Mouse (Mus musculus): ENCODE measurements at regions not wholly inside any gene's neighbourhood (a gene's known extent, or its start where the extent isn't known, plus 50 kb on each side); places are given as distances from the start of the nearest gene placed in this dataset.

- no peaks in the 10 kb centered on the region for H3K9me3 ChIP-seq
- H3K4me3 ChIP-seq: no peak overlapping the region
- no peaks in the 10 kb centered on the region for H3K4me1 ChIP-seq
- no peak overlapping the region for H3K4me2 ChIP-seq (replicated peaks)
- H3K36me3 ChIP-seq: no peaks in the 10 kb centered on the region
- 12% methylated on average over 3 of the region's 3 CpGs for WGBS
- ATAC-seq (ENCODE audit: low FRiP score, low read depth): peak; percentile 67
- no peak overlapping the region for H3K9ac ChIP-seq (replicated peaks)
- no peak overlapping the region for H3K27ac ChIP-seq (replicated peaks)
- H3K27me3 ChIP-seq: peaks cover 5% of the 10 kb centered on the region; the same call in 1 of the 2 replicates
These were observed 412.7 kb upstream of the Tbc1d2b start for GRCm38 (mm10) chr9:90683319-90683718.

- no peak for ATAC-seq (ENCODE audit: low FRiP score, low read depth)
- Histone ChIP-seq H3K9me3 (no peaks in the 10 kb centered on the region), H3K9ac (replicated peaks) (no peak overlapping the region), H3K4me1 (peaks cover 19% of the 10 kb centered on the region), H3K4me2 (replicated peaks) (peak overlapping the region; percentile 25; the same call in 1 of the 2 replicates), H3K4me3 (no peak overlapping the region), H3K27me3 (peaks cover 13% of the 10 kb centered on the region; the same call in 1 of the 2 replicates), H3K27ac (replicated peaks) (peak overlapping the region; percentile 58; the same call in 1 of the 2 replicates), H3K36me3 (no peaks in the 10 kb centered on the region)
- 59% methylated on average over 12 of the region's 12 CpGs for WGBS
These were observed 419.5 kb upstream of the Tbc1d2b start for GRCm38 (mm10) chr9:90690066-90690465.

- Histone ChIP-seq H3K36me3 (no peaks in the 10 kb centered on the region), H3K9me3 (no peaks in the 10 kb centered on the region), H3K27me3 (peaks cover 19% of the 10 kb centered on the region), H3K27ac (replicated peaks) (no peak overlapping the region), H3K4me3 (no peak overlapping the region), H3K9ac (replicated peaks) (no peak overlapping the region), H3K4me2 (replicated peaks) (no peak overlapping the region), H3K4me1 (peaks cover 19% of the 10 kb centered on the region)
- ATAC-seq (ENCODE audit: low FRiP score, low read depth): no peak
These were observed 420.5 kb upstream of the Tbc1d2b start for GRCm38 (mm10) chr9:90691137-90691536.

GRCm38 (mm10) chr9:90691676-90692661, 421.4 kb upstream of the Tbc1d2b start:
- Histone ChIP-seq H3K36me3 (no peaks in the 10 kb centered on the region), H3K4me1 (peaks cover 19% of the 10 kb centered on the region), H3K27ac (replicated peaks) (peak overlapping the region; percentile 68), H3K4me3 (no peak overlapping the region), H3K9me3 (no peaks in the 10 kb centered on the region), H3K4me2 (replicated peaks) (peak overlapping the region; percentile 29), H3K9ac (replicated peaks) (no peak overlapping the region), H3K27me3 (peaks cover 16% of the 10 kb centered on the region)
- 17% methylated on average over 12 of the region's 12 CpGs for WGBS
- peak; percentile 50 for ATAC-seq (ENCODE audit: low FRiP score, low read depth)

- H3K36me3 ChIP-seq: no peaks in the 10 kb centered on the region
- H3K4me2 ChIP-seq (replicated peaks): peak overlapping the region; percentile 29
- no peaks in the 10 kb centered on the region for H3K9me3 ChIP-seq
- no peak overlapping the region for H3K9ac ChIP-seq (replicated peaks)
- H3K27ac ChIP-seq (replicated peaks): peak overlapping the region; percentile 68
- H3K4me3 ChIP-seq: no peak overlapping the region
- WGBS: 9% methylated on average over 9 of the region's 9 CpGs
- peaks cover 23% of the 10 kb centered on the region for H3K27me3 ChIP-seq
- peak; percentile 94 for ATAC-seq (ENCODE audit: low FRiP score, low read depth)
- H3K4me1 ChIP-seq: peaks cover 19% of the 10 kb centered on the region
These were observed 422.5 kb upstream of the Tbc1d2b start for GRCm38 (mm10) chr9:90693031-90693671.

- no peaks in the 10 kb centered on the region for H3K36me3 ChIP-seq
- ATAC-seq (ENCODE audit: low FRiP score, low read depth): no peak
- peak overlapping the region; percentile 46 for H3K9ac ChIP-seq (replicated peaks)
- H3K27ac ChIP-seq (replicated peaks): peak overlapping the region; percentile 68
- H3K4me3 ChIP-seq: no peak overlapping the region
- H3K4me1 ChIP-seq: peaks cover 19% of the 10 kb centered on the region
- peaks cover 23% of the 10 kb centered on the region for H3K27me3 ChIP-seq
- H3K4me2 ChIP-seq (replicated peaks): peak overlapping the region; percentile 40
- no peaks in the 10 kb centered on the region for H3K9me3 ChIP-seq
- WGBS: 25% methylated on average over 13 of the region's 13 CpGs
These were observed 423.5 kb upstream of the Tbc1d2b start for GRCm38 (mm10) chr9:90694051-90694645.

- no peak overlapping the region for H3K9ac ChIP-seq (replicated peaks)
- no peak overlapping the region for H3K27ac ChIP-seq (replicated peaks)
- peaks cover 22% of the 10 kb centered on the region for H3K4me1 ChIP-seq
- H3K4me3 ChIP-seq: no peak overlapping the region
- no peak overlapping the region for H3K4me2 ChIP-seq (replicated peaks)
- no peaks in the 10 kb centered on the region for H3K9me3 ChIP-seq
- H3K36me3 ChIP-seq: no peaks in the 10 kb centered on the region
- H3K27me3 ChIP-seq: peaks cover 23% of the 10 kb centered on the region
- no peak for ATAC-seq (ENCODE audit: low FRiP score, low read depth)
- 70% methylated on average over 7 of the region's 7 CpGs for WGBS
These were observed 425.1 kb upstream of the Tbc1d2b start for GRCm38 (mm10) chr9:90695693-90696092.

GRCm38 (mm10) chr9:90697279-90698000, 426.8 kb upstream of the Tbc1d2b start:
- Histone ChIP-seq H3K9me3 (no peaks in the 10 kb centered on the region), H3K4me1 (peaks cover 26% of the 10 kb centered on the region), H3K9ac (replicated peaks) (no peak overlapping the region; the same call in 1 of the 2 replicates), H3K36me3 (no peaks in the 10 kb centered on the region), H3K4me2 (replicated peaks) (peak overlapping the region; percentile 27), H3K4me3 (0 out of 2 replicates have a peak overlapping the region, but pooled peaks have one; percentile 7), H3K27me3 (peaks cover 28% of the 10 kb centered on the region), H3K27ac (replicated peaks) (peak overlapping the region; percentile 70)
- ATAC-seq (ENCODE audit: low FRiP score, low read depth): no peak
- WGBS: 43% methylated on average over 11 of the region's 11 CpGs

- Histone ChIP-seq H3K4me2 (replicated peaks) (no peak overlapping the region), H3K27me3 (peaks cover 28% of the 10 kb centered on the region), H3K9ac (replicated peaks) (no peak overlapping the region), H3K27ac (replicated peaks) (no peak overlapping the region), H3K4me3 (no peak overlapping the region), H3K36me3 (no peaks in the 10 kb centered on the region), H3K9me3 (no peaks in the 10 kb centered on the region), H3K4me1 (peaks cover 20% of the 10 kb centered on the region)
- WGBS: 66% methylated on average over 7 of the region's 7 CpGs
- ATAC-seq (ENCODE audit: low FRiP score, low read depth): no peak
These were observed 427.8 kb upstream of the Tbc1d2b start for GRCm38 (mm10) chr9:90698439-90698838.

- peaks cover 15% of the 10 kb centered on the region for H3K4me1 ChIP-seq
- H3K4me3 ChIP-seq: no peak overlapping the region
- H3K9ac ChIP-seq (replicated peaks): no peak overlapping the region
- H3K27me3 ChIP-seq: peaks cover 26% of the 10 kb centered on the region
- H3K36me3 ChIP-seq: no peaks in the 10 kb centered on the region
- WGBS: 30% methylated on average over 4 of the region's 4 CpGs
- no peak for ATAC-seq (ENCODE audit: low FRiP score, low read depth)
- H3K4me2 ChIP-seq (replicated peaks): no peak overlapping the region
- no peaks in the 10 kb centered on the region for H3K9me3 ChIP-seq
- H3K27ac ChIP-seq (replicated peaks): no peak overlapping the region
These were observed 428.5 kb upstream of the Tbc1d2b start for GRCm38 (mm10) chr9:90699064-90699463.

Data from midbrain, embryonic 12.5 days (tissue).